Mouse (Mus musculus) hindbrain, postnatal 0 days (tissue): ENCODE data around the gene Map1s. TPM values are rescaled to one million over a fixed set of nuclear protein-coding genes. Genes with fewer than 3 reads are reported as not detected.

Experiments used
- ATAC-seq: fragments of 200-750 bp; cut with Nextera tagmentation; 2 replicates; pipeline ENCODE4 v1.8.0; 2017; ENCODE audit warnings: mild to moderate bottlenecking, moderate TSS enrichment, moderate library complexity
- DNase-seq: peaks from one replicate; pipeline ENCODE4 v3.0.0-alpha.2; 2015; ENCODE audit warnings: low spot score
- H3K27ac ChIP-seq: fragments of 300-500 bp; sonication (generic); 2 replicates; pipeline ENCODE4 v1.5.1; 2014; ENCODE audit warnings: mild to moderate bottlenecking
- H3K27me3 ChIP-seq: fragments of 300-500 bp; sonication (generic); 2 replicates; pipeline ENCODE4 v1.6.1; 2014; ENCODE audit warnings: low read length, mixed read lengths; ENCODE audit not compliant: insufficient read depth
- H3K36me3 ChIP-seq: fragments of 300-500 bp; sonication (generic); 2 replicates; pipeline ENCODE4 v1.6.1; 2014; ENCODE audit warnings: low read length, mixed read lengths; ENCODE audit not compliant: insufficient read depth
- H3K4me1 ChIP-seq: fragments of 300-500 bp; sonication (generic); 2 replicates; pipeline ENCODE4 v1.6.1; 2014; ENCODE audit warnings: antibody characterized with exemption, low read length, mixed read lengths; ENCODE audit not compliant: insufficient read depth
- H3K4me2 ChIP-seq: fragments of 300-500 bp; sonication (generic); 2 replicates; pipeline ENCODE4 v1.6.1; 2014; ENCODE audit warnings: low read depth, mild to moderate bottlenecking, low read length, moderate library complexity, mixed read lengths
- H3K4me3 ChIP-seq: fragments of 300-500 bp; sonication (generic); 2 replicates; pipeline ENCODE4 v1.5.1; 2014; ENCODE audit warnings: low read length
- H3K9ac ChIP-seq: fragments of 300-500 bp; sonication (generic); replicated peaks from 2 replicates; pipeline ENCODE4 v1.6.1; 2014; ENCODE audit warnings: mild to moderate bottlenecking, low read length, moderate library complexity, mixed read lengths
- H3K9me3 ChIP-seq: fragments of 300-500 bp; sonication (generic); 2 replicates; pipeline ENCODE4 v1.6.1; 2016; ENCODE audit warnings: low read length, mixed read lengths
- CTCF ChIP-seq: IDR thresholded peaks from 2 replicates; pipeline ENCODE4 v1.5.1; 2016; ENCODE audit warnings: antibody characterized with exemption, control low read depth, low read depth
- WGBS: fragments of 180-500 bp; shearing (Covaris S2); extraction: QIAGEN DNeasy Blood & Tissue Kit; methylation state at CpG from one replicate; pipeline ENCODE4 v1.1.7; 2014; 5-methylcytosine and 5-hydroxymethylcytosine counted together
- polyA plus RNA-seq: library from polyadenylated mRNA; unstranded; fragments of >200 nt; fragmentation: Nextera tagmentation; extraction: Ambion mirVana; gene quantifications from 2 replicates; pipeline ENCODE4 v1.2.1, GENCODE M21; 2015
- total RNA-seq: library from RNA; depleted of rRNA; stranded (reverse); fragments of >200 nt; gene quantifications from 2 replicates; pipeline ENCODE4 v1.2.3, GENCODE M21; 2014

Map1s gene
- total and polyA plus RNA-seq, 2 experiments from 2014 or later = 54.4 to 98.6 TPM

DNA sequence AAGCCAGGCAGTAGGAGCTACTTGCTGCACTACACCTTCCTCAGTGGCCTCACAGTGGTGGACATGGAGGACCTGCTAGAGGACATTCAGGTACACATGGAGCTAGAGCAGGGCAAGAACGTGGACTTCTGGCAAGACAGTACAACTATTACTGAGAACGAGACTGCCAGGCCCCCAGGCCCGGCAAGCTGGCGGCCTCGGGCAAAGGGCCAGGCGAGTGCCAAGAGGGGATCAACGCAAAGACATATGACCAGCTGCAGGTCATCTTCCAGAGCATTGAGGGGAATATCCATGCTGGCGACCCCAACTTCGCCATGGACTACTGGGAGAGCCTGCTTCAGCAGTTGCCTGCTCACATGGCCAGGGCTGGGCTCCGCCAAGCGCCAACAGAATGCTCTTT is 26.0 kb downstream of the Map1s start:
- ATAC-seq (no peak), DNase-seq (no peak)
- 89% methylated on average over 11 of the region's 11 CpGs for WGBS
- H3K27me3 ChIP-seq = no peaks in the 10 kb centered on the region
- no peak overlapping the region for H3K27ac ChIP-seq
- no peak for TF ChIP-seq CTCF
- no peak overlapping the region for H3K4me3 ChIP-seq
- H3K4me2 ChIP-seq = no peak overlapping the region
- H3K9me3 ChIP-seq = no peaks in the 10 kb centered on the region
- no peak overlapping the region for H3K9ac ChIP-seq
- H3K36me3 ChIP-seq = no peaks in the 10 kb centered on the region
- H3K4me1 ChIP-seq = no peaks in the 10 kb centered on the region

DNA sequence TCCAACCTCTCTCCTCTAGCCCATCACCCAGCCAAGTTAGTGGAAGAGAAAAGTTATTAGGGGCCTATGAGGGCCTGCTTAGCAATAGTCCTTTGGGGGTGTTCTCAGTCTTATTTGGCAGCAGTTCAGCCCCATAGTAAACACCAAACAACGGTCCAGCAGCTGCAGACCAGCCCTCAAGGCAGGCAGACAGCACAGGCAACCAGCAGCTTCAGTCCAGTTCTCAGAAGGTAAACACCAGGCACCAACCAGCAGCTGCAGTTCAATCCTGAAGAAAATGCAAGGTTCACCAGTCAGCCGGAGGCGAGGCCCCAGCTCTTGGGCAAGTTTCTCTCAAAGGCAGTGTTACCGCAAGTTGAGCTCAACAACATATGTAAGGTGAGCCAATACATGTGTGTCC is 27.3 kb downstream of the Map1s start:
- Histone ChIP-seq H3K4me3 (no peak overlapping the region), H3K9me3 (no peaks in the 10 kb centered on the region), H3K4me2 (no peak overlapping the region), H3K27me3 (no peaks in the 10 kb centered on the region), H3K9ac (no peak overlapping the region), H3K36me3 (no peaks in the 10 kb centered on the region), H3K27ac (no peak overlapping the region), H3K4me1 (no peaks in the 10 kb centered on the region)
- DNase-seq (no peak), ATAC-seq (no peak)
- no peak for TF ChIP-seq CTCF
- WGBS = 85% methylated on average over 4 of the region's 4 CpGs

DNA sequence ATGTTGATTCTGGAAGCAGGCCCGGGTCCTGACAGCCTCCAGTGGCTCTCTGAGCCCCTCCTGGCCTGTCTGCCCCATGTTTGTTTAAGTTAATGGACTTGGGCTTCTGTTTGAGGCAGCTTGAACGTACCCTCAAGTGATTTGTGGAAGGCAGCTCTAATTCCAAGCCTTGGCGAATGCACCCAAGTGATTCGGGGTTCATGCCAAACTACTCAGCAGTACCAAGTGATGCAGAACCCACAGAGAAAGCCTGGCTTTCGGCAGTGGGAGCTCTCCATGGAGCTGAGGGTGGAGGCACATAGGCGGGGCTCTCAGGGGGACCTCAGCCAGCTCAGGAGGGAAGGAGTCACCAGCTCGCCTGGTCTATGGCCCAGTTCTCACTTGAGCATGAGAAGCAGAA is 29.1 kb downstream of the Map1s start:
- H3K9me3 ChIP-seq = no peaks in the 10 kb centered on the region
- no peak overlapping the region for H3K9ac ChIP-seq
- TF ChIP-seq CTCF = no peak
- no peak overlapping the region for H3K4me3 ChIP-seq
- no peak overlapping the region for H3K4me2 ChIP-seq
- 55% methylated on average over 7 of the region's 7 CpGs for WGBS
- H3K4me1 ChIP-seq = no peaks in the 10 kb centered on the region
- DNase-seq (peak; percentile 23), ATAC-seq (peak; percentile 37; the same call in 1 of the 2 replicates)
- H3K27me3 ChIP-seq = no peaks in the 10 kb centered on the region
- no peak overlapping the region for H3K27ac ChIP-seq
- no peaks in the 10 kb centered on the region for H3K36me3 ChIP-seq

DNA sequence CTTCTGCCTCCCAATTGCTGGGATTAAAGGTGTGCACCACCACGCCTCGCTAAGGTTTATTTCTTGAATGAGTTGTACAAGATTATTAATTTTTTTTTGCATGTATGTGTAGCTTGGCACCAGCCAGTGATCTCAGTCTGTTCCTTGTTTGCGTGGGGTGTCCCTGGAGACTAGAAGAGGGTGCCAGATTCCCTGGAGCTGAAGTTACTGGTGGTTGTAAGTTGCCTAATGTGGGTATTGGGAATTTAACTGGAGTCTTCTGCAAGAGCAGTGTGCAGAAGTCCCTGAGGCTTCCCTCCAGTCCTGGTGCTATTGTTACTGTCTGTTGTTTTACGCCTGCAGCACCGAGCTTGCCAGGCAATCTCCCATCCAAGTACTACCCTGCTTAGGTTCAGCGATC is 31.5 kb downstream of the Map1s start:
- ATAC-seq (no peak), DNase-seq (no peak)
- 78% methylated on average over 6 of the region's 6 CpGs for WGBS
- Histone ChIP-seq H3K4me3 (no peak overlapping the region), H3K4me2 (no peak overlapping the region), H3K27ac (no peak overlapping the region), H3K36me3 (no peaks in the 10 kb centered on the region), H3K9ac (no peak overlapping the region), H3K9me3 (no peaks in the 10 kb centered on the region), H3K27me3 (no peaks in the 10 kb centered on the region), H3K4me1 (no peaks in the 10 kb centered on the region)
- no peak for TF ChIP-seq CTCF

DNA sequence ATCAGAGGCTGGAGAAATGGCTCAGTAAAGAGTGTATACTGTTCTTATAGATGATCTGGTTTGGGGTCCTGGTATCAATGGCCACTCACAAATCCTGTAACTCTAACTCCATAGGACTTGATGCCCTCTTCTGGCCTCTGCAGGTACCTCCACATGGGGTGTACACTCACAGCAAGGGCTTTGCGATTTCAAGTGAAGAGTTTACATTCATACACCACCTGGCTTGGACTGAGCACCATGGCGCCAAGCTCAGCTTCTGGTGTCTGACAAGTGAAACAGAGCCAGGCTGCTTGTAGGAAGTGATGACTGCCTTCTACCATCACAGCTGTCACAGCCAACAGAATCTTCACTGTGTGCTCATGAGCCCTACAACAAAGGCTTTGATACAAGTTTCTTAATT is 35.7 kb downstream of the Map1s start:
- WGBS = 66% methylated on average over 2 of the region's 2 CpGs
- no peak for DNase-seq

DNA sequence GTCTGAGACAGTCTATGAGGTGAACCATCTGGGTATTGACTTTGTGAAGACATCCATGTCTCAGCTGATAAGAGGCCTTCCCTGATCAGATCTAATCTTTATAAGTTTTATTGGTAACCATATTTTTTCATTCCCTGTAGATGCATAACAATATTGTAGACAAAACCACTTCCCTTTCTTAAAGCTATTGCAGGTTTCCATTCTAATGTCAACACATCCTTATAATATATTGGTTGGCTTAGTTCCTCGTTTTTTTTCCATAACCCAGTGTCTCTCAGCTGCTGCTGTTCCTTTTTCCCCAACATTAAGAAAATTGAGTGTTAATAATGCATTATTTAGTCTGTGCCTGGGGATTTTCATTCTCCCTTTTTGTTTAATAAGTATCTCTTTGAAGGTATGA is 37.5 kb downstream of the Map1s start:
- no peak for TF ChIP-seq CTCF
- WGBS = 29% methylated on average over 1 of the region's 1 CpGs
- Histone ChIP-seq H3K4me2 (no peak overlapping the region), H3K9me3 (no peaks in the 10 kb centered on the region), H3K4me3 (no peak overlapping the region), H3K27me3 (no peaks in the 10 kb centered on the region), H3K9ac (no peak overlapping the region), H3K4me1 (no peaks in the 10 kb centered on the region), H3K36me3 (no peaks in the 10 kb centered on the region), H3K27ac (no peak overlapping the region)
- no peak for ATAC-seq
- no peak for DNase-seq

More for the DNA sequence above, 35.7 kb downstream of the Map1s start:
- Histone ChIP-seq H3K27me3 (no peaks in the 10 kb centered on the region), H3K4me3 (no peak overlapping the region), H3K4me2 (no peak overlapping the region), H3K36me3 (no peaks in the 10 kb centered on the region), H3K9ac (no peak overlapping the region), H3K9me3 (no peaks in the 10 kb centered on the region), H3K4me1 (no peaks in the 10 kb centered on the region), H3K27ac (no peak overlapping the region)
- no peak for TF ChIP-seq CTCF
- no peak for ATAC-seq

DNA sequence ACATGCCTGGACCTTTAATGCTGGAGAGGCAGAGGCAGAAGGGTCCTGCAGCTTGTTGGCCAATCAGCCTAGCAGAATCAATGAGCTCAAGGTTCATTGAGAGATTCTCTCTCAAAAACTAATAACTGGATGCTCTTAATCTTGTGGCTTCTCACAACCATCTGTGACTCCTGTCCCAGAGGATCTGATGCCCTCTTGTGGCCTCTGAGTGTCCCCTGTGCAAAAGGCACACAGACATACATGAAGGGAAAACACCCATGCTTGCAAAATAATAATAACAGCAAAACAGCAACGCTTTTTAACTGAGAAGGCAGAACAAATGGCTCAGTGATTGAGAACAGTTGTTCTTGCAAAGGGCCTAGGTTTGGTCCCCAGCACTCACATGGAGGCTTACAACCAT is 44.1 kb downstream of the Map1s start:
- TF ChIP-seq CTCF = no peak

More for the DNA sequence above, 44.1 kb downstream of the Map1s start:
- ATAC-seq = no peak
- Histone ChIP-seq H3K4me2 (no peak overlapping the region), H3K9me3 (no peaks in the 10 kb centered on the region), H3K27ac (no peak overlapping the region), H3K4me1 (no peaks in the 10 kb centered on the region), H3K27me3 (no peaks in the 10 kb centered on the region), H3K9ac (no peak overlapping the region), H3K36me3 (no peaks in the 10 kb centered on the region), H3K4me3 (no peak overlapping the region)
- no peak for DNase-seq
- 70% methylated on average over 1 of the region's 1 CpGs for WGBS
